In the genomic region with DNA sequence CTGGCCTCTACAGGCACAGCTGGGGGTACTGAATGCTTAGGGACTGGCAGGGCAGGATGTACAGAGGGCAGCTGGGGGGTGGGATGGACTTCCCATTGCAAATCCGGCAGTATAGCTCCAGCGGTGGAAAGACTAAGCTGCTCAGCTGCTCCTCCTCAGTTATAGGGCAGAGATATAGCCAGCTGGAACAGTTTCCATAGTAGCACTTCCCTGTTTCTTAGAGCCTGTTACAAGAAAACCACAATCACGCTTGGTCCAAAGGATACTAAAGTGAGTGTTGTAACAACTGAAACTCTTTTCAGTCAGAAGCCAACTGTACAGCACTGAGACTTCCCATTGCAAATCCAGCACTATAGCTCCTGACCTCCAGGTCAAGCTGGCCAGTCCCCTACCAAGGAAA, we compare ENCODE assay signal across 13 mouse cellular contexts.
"Had no signal": no experiment of that assay in that cellular context is flagged by ENCODE, and none has a peak within 500 bp of the region (broad histone marks: within the 10 kb centered on the region; RNA-seq: fewer than 3 reads in every experiment).

No protein-coding gene starts in this region.

- ATAC-seq: midbrain, embryonic 15.5 days had no signal

- H3K36me3 ChIP-seq: lung, embryonic 15.5 days; midbrain, embryonic 15.5 days had no signal

- H3K27ac ChIP-seq: left cerebral cortex, adult 2 months; limb, embryonic 10.5 days; liver, embryonic 15.5 days; lung, embryonic 15.5 days; midbrain, embryonic 10.5 days; midbrain, embryonic 15.5 days had no signal

- H3K4me3 ChIP-seq: left cerebral cortex, adult 2 months; limb, embryonic 10.5 days; liver, embryonic 15.5 days; lung, embryonic 15.5 days; midbrain, embryonic 10.5 days; midbrain, embryonic 15.5 days had no signal

- H3K9ac ChIP-seq: liver, embryonic 15.5 days; lung, embryonic 15.5 days; midbrain, embryonic 15.5 days had no signal

- H3K9me3 ChIP-seq: limb, embryonic 10.5 days; liver, embryonic 15.5 days; lung, embryonic 15.5 days; midbrain, embryonic 15.5 days had no signal

- H3K27me3 ChIP-seq: liver, embryonic 15.5 days; lung, embryonic 15.5 days; midbrain, embryonic 15.5 days had no signal

- H3K4me1 ChIP-seq: limb, embryonic 10.5 days; lung, embryonic 15.5 days had no signal

- DNase-seq: kidney, adult 2 months; kidney, postnatal 25 days; right cerebral cortex, postnatal 4 days; spleen, adult 18-20 months; thymus, adult 18-20 months; thymus, postnatal 14 days had no signal

- H3K4me2 ChIP-seq: liver, embryonic 11.5 days; liver, embryonic 15.5 days; lung, embryonic 15.5 days; midbrain, embryonic 15.5 days had no signal
